Mouse (Mus musculus): Measurements from ENCODE around the gene Ccdc86.

The Ccdc86 gene

GRCm38 (mm10) chr19:10952021-10952939 lies 3.2 kb upstream of the Ccdc86 start:
- DNase-seq (ENCODE audit: low read depth, low spot score) = peak; percentile 56

DNA sequence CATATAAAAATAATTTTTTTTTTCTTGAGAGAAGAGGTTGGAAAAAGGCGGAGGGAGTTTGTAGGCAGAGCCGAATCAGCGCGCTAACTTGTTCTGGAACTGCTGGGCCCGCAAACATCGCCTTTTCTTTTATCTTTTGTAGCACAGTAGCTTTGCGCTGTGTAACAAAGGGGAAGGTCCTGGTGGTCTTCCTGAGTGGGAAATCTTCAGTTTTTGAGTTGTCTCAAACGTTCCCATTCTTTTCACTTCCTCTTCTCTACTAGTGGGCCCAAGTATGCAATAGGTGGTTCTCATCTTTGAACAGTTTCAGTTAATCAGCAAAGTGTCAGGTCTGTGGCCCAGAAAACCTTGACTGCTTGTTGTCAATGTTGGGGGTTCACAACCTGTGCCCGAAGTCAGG lies 492 bp upstream of the Ccdc86 start:
- no peak for DNase-seq (ENCODE audit: low read depth, low spot score)

- no peak for DNase-seq (ENCODE audit: low read depth, low spot score)
Measured at GRCm38 (mm10) chr19:10948416-10948815, 650 bp downstream of the Ccdc86 start.

DNA sequence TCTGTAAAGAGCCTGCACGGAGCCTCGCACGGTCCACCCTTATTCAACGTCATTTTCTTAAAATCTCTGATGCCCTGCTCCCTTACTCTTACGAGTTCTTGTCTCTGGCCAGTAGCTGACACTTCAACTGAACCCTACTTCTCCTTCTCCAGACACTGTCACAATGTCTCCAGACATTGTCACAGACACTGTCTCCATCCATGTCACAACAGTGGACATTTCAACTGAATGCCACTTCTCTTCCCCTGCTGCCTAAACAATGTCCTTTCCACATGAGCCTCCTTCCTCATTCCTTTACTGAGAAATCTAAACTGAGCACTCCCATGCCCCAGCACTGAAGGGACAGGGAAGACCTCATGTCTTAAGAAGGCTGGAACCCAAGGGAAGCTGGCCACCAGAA lies 1.8 kb downstream of the Ccdc86 start:
- no peak for DNase-seq (ENCODE audit: low read depth, low spot score)

- no peak for DNase-seq (ENCODE audit: low read depth, low spot score)
Measured at GRCm38 (mm10) chr19:10946506-10946905, 2.6 kb downstream of the Ccdc86 start.

DNA sequence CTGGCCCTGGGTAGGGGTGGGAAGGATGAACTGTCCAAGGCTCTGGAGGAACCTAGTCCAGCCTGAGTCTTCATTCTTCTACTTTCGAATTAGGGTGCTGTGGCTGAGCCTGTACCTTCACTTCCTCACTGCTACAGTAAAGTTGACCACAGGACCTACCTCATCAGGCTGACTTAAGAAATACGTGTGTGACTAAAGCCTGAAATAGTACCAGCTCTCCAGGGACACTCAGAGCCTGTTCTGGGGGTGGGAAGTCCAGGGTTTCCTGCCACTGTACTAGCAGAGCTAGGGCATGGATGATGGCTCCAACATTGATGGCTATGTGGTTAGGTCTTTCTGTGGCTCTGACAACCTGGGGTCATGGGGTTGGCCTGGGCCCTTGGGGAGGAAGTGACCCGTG lies 5.1 kb downstream of the Ccdc86 start:
- DNase-seq (ENCODE audit: low read depth, low spot score) = no peak

- peak; percentile 64 for DNase-seq (ENCODE audit: low read depth, low spot score)
Measured at GRCm38 (mm10) chr19:10940801-10941457, 8.1 kb downstream of the Ccdc86 start.

- DNase-seq (ENCODE audit: low read depth, low spot score) = peak; percentile 88
Measured at GRCm38 (mm10) chr19:10940097-10940800, 8.8 kb downstream of the Ccdc86 start.

- no peak for DNase-seq (ENCODE audit: low read depth, low spot score)
Measured at GRCm38 (mm10) chr19:10938771-10939170, 10.3 kb downstream of the Ccdc86 start.

DNA sequence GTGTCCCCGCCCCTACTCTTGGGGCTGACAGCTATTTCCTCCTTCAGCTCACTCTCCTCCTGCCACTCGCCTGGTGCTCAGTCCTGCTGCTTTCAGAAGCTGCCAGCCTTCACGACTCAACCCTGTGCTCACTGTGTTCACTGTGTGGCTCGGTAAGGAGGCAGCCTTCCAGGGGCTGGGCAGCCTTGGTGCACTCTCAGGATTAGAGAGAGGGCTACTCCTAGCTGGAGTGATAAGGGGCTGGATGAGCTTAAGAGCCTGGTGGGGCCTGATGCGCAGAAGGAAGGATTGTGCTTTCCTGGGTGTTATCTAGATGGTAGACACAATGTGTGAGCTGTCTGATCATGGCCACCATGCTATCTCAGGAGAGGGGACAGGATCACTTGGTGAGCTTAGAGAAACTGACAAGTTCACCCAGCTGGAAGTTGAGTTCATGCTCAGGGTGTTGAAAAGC lies 11.9 kb downstream of the Ccdc86 start, which contains the start of gene Ptgdr2:
Gene Ptgdr2 (plus strand): TSS at position 51 of the 454 bp plus-strand sequence.
- no peak for DNase-seq (ENCODE audit: low read depth, low spot score)

DNA sequence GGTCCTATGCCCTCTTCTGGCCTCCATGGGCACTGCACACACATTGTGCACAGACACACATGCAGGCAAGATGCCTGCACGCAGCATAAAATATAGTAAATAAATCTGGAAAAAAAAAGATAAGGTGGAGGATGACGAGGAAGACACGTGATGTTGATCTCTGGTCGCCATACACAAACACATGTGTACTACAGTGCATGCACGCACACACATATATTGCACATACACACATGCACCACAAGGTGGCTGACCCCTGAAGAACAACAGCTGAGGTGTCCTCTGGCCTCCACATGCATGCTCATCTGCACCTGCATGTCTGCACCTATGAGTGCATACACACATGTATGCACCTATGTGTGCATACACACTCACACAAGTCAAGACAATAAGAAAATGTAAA lies 13.0 kb downstream of the Ccdc86 start:
- no peak for DNase-seq (ENCODE audit: low read depth, low spot score)

- DNase-seq (ENCODE audit: low read depth, low spot score) = no peak
Measured at GRCm38 (mm10) chr19:10935029-10935428, 14.0 kb downstream of the Ccdc86 start.

- DNase-seq (ENCODE audit: low read depth, low spot score) = no peak
Measured at GRCm38 (mm10) chr19:10930641-10931040, 18.4 kb downstream of the Ccdc86 start.

DNA sequence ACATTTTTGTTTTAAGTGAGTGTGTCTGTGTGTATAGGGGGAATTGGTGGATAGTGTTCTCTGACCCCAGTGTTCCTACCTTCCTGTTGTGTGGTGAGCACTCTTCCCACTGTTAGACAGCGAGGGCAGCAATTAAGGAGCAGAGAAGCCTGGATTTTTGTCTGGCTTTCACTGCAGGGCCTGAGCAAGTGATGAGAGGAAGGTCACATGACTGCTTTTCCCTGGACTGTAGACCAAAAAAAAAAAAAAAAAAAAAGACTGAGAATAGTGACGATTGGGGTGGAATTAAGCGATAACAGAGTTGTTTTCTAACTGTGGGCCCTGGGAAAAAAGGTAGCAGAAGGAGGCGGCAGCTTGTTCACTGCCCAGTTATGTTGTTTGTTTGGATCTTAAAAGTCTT lies 22.4 kb downstream of the Ccdc86 start:
- DNase-seq (ENCODE audit: low read depth, low spot score) = no peak

GRCm38 (mm10) chr19:10926123-10926621 lies 22.9 kb downstream of the Ccdc86 start:
- peak; percentile 37 for DNase-seq (ENCODE audit: low read depth, low spot score)

DNA sequence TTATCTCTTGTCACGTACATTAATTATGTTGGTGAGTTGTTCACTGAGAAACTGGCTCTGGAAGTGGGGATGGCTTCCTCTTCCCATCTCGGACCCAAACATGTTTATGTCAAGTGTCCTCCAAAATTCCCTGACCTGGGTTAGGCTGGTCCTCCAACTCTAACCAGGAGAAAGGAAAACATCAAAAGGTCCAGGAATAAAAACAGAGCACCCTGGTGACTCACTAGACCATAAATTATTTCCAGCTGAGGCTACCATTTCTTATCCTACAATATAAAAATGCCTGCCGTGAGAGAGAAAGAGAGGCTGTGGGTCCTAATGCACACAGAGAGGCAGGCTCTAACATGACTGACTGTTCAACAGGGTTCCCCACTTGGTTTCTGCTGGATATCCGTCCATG lies 24.8 kb downstream of the Ccdc86 start:
- no peak for DNase-seq (ENCODE audit: low read depth, low spot score)

DNA sequence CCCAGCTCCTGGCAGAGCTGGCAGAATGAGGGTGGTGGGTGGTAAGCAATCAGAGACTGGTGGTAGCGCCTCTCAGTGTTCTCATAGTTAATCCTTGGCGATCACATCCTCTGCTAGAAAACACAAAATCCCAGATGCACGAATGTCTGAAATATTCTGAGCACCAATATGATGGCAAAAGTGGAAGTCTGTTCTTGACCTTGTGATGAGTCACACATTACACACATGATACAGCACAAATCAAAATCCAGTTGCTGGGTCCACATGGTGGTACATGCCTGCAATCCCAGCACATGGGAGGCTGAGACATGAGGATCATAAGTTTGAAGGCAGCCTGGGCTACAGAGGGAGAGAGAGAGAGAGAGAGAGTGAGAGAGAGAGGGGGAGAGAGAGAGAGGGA lies 28.0 kb downstream of the Ccdc86 start:
- no peak for DNase-seq (ENCODE audit: low read depth, low spot score)

DNA sequence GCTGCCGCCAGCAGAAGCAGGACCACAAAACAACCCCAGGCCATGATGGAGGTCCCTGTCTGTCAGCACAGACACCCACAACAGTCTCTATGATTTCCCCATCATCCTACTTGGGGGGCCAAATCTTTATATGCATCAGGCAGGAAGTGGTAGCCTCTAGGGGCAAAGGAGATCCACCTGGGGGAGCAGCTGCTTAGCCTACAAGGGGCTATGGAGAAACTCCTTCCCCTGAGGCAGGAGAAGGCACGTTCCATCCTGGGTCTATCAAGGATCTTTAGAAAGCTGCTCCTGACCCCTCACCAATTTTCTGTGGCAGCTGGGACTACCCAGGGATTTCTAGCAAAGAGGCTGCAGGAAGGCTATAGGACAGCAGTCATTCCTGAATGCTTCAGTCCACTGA lies 28.5 kb downstream of the Ccdc86 start, which contains the start of gene Zp1:
Gene Zp1 (minus strand): TSS at position 101 of the 400 bp plus-strand sequence.
- no peak for DNase-seq (ENCODE audit: low read depth, low spot score)

DNA sequence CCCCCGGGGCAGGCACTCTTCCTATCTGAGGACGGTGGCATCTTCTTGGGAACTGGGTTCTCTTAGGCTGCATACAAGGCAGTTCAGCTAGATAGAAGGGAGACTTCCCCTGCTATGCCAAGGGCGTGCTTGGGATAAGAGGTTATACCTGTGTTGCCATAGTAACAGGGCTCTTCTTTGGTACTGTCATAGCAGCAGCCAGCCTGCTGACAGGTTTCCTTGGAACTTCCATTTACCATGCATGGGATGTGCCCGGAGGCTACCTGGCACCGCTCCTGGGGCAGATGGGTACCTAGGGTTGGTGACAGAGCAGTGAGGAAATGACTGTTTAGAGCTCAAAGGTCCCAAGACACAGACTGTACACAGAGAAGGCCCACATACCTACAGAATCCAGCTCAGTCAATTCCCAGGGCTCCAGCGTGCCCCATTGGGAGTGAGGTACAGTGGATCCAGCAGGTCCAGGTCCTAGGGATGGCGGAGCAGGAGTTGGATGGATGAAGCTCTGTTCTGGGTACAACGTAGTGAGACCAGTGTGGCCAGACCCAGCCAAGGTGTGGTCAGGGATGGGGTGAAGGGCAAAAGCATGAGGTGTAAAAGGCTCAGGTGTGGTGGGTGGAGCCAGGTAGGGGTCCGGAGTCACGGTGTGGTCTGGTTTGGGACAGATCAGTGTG lies 30.6 kb downstream of the Ccdc86 start:
- no peak for DNase-seq (ENCODE audit: low read depth, low spot score)

GRCm38 (mm10) chr19:10916506-10916905 lies 32.6 kb downstream of the Ccdc86 start:
- DNase-seq (ENCODE audit: low read depth, low spot score) = no peak

DNA sequence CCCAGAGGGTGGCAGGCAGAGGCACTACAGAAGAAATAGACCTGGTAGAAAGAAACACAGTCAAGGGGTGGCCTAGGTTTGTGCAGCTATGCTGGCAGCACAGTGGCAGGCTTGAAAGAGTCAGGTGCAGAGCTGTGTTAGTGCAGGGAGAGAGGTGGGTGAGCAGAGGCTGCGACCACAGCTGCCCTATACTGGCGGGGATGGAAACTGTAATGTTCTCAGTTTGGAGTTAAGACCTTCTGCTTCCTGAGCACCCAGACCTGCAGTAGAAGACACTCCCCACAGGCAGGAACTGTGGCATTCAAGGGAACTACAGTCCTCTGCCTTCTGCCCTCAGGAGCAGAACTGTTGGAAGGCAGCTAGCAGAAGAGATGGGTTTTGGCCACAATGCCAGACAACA lies 34.2 kb downstream of the Ccdc86 start:
- DNase-seq (ENCODE audit: low read depth, low spot score) = no peak
